Mouse (Mus musculus): ENCODE measurements around the gene Olfr243. TPM values are rescaled to one million over a fixed set of nuclear protein-coding genes. Genes with fewer than 3 reads are reported as not detected.

Olfr243 gene
- total RNA-seq (2023): not detected

GRCm38 (mm10) chr7:103714371-103714770 is at the start of gene Olfr243:
Olfr243 (plus strand) TSS chr7:103714671.

GRCm38 (mm10) chr7:103671091-103671490 is 43.4 kb upstream of the Olfr243 start, which contains the start of gene Olfr624:
Olfr624 (minus strand) TSS chr7:103671191.

GRCm38 (mm10) chr7:103682420-103682819 is 32.1 kb upstream of the Olfr243 start, which contains the start of gene Olfr625-ps1:
Olfr625-ps1 (plus strand) TSS chr7:103682720.

GRCm38 (mm10) chr7:103730074-103730473 is 15.6 kb downstream of the Olfr243 start, which contains the start of gene Olfr628:
Olfr628 (plus strand) TSS chr7:103730374.

GRCm38 (mm10) chr7:103744843-103745242 is 30.4 kb downstream of the Olfr243 start, which contains the start of gene Olfr629:
Olfr629 (minus strand) TSS chr7:103744943.

GRCm38 (mm10) chr7:103757233-103757632 is 42.8 kb downstream of the Olfr243 start, which contains the start of gene Olfr630:
Olfr630 (minus strand) TSS chr7:103757333.

Other genes with a start within 250 kb of the Olfr243 start
- gene Olfr608, start 244.8 kb upstream of the Olfr243 start, total RNA-seq (2023): not detected
- not detected for gene Olfr609, start 216.6 kb upstream of the Olfr243 start, total RNA-seq (2023)
- not detected for gene Olfr610, start 202.5 kb upstream of the Olfr243 start, total RNA-seq (2023)
- gene Olfr611, start 193.8 kb upstream of the Olfr243 start, total RNA-seq (2023): not detected
- not detected for gene Olfr612, start 172.0 kb upstream of the Olfr243 start, total RNA-seq (2023)
- not detected for gene Olfr613, start 166.6 kb upstream of the Olfr243 start, total RNA-seq (2023)
- gene Olfr615, start 158.6 kb upstream of the Olfr243 start, total RNA-seq (2023): not detected
- gene Olfr616, start 145.5 kb upstream of the Olfr243 start, total RNA-seq (2023): not detected
- gene Olfr617, start 141.6 kb upstream of the Olfr243 start, total RNA-seq (2023): not detected
- not detected for gene Olfr618, start 124.6 kb upstream of the Olfr243 start, total RNA-seq (2023)
- gene Olfr619, start 114.1 kb upstream of the Olfr243 start, total RNA-seq (2023): not detected
- gene Olfr620, start 102.1 kb upstream of the Olfr243 start, total RNA-seq (2023): not detected
- gene Olfr622, start 72.0 kb upstream of the Olfr243 start, total RNA-seq (2023): not detected
- gene Olfr623, start 51.0 kb upstream of the Olfr243 start, total RNA-seq (2023): not detected
- gene Olfr624, start 43.5 kb upstream of the Olfr243 start, total RNA-seq (2023): not detected
- gene Olfr625-ps1, start 32.0 kb upstream of the Olfr243 start, total RNA-seq (2023): not detected
- gene Olfr628, start 15.7 kb downstream of the Olfr243 start, total RNA-seq (2023): not detected
- gene Olfr629, start 30.3 kb downstream of the Olfr243 start, total RNA-seq (2023): not detected
- not detected for gene Olfr630, start 42.7 kb downstream of the Olfr243 start, total RNA-seq (2023)
- not detected for gene Olfr69, start 56.9 kb downstream of the Olfr243 start, total RNA-seq (2023)
- gene Olfr68, start 65.0 kb downstream of the Olfr243 start, total RNA-seq (2023): not detected
- not detected for gene Olfr67, start 77.2 kb downstream of the Olfr243 start, total RNA-seq (2023)
- 10 to 100 TPM in 1 of 2 experiments, 1 to 10 TPM in 1; 1.7 to 18.8 TPM for gene Hbb-bt, start 99.3 kb downstream of the Olfr243 start, total RNA-seq (2023)
- 100 to 1,000 TPM in 1 of 2 experiments, 10 to 100 TPM in 1; 19.6 to 139 TPM for gene Hbb-bs, start 113.4 kb downstream of the Olfr243 start, total RNA-seq (2023)
- gene Hbb-bh2, start 125.8 kb downstream of the Olfr243 start, total RNA-seq (2023): not detected
- gene Hbb-bh1, start 128.5 kb downstream of the Olfr243 start, total RNA-seq (2023): not detected
- not detected for gene Hbb-y, start 138.5 kb downstream of the Olfr243 start, total RNA-seq (2023)
- gene Olfr66, start 171.6 kb downstream of the Olfr243 start, total RNA-seq (2023): not detected
- gene Olfr64, start 179.8 kb downstream of the Olfr243 start, total RNA-seq (2023): not detected
- not detected for gene Olfr65, start 188.8 kb downstream of the Olfr243 start, total RNA-seq (2023)
- not detected for gene Olfr631, start 214.2 kb downstream of the Olfr243 start, total RNA-seq (2023)
- not detected for gene Olfr632, start 219.7 kb downstream of the Olfr243 start, total RNA-seq (2023)
- not detected for gene Olfr633, start 229.8 kb downstream of the Olfr243 start, total RNA-seq (2023)

Measured in monocyte, adult 59 days (primary cell).